Mouse (Mus musculus): ENCODE data around the gene Ak3. TPM values are rescaled to one million over a fixed set of nuclear protein-coding genes. Genes with fewer than 3 reads are reported as not detected.

Ak3 gene
- 53.1 TPM for polyA plus RNA-seq (2014; fragmentation: Illumina TruSeq; extraction: RNeasy Lipid Tissue Mini Kit (QIAGEN cat#74804); ENCODE audit: insufficient read depth, low read depth, low replicate concordance)

DNA sequence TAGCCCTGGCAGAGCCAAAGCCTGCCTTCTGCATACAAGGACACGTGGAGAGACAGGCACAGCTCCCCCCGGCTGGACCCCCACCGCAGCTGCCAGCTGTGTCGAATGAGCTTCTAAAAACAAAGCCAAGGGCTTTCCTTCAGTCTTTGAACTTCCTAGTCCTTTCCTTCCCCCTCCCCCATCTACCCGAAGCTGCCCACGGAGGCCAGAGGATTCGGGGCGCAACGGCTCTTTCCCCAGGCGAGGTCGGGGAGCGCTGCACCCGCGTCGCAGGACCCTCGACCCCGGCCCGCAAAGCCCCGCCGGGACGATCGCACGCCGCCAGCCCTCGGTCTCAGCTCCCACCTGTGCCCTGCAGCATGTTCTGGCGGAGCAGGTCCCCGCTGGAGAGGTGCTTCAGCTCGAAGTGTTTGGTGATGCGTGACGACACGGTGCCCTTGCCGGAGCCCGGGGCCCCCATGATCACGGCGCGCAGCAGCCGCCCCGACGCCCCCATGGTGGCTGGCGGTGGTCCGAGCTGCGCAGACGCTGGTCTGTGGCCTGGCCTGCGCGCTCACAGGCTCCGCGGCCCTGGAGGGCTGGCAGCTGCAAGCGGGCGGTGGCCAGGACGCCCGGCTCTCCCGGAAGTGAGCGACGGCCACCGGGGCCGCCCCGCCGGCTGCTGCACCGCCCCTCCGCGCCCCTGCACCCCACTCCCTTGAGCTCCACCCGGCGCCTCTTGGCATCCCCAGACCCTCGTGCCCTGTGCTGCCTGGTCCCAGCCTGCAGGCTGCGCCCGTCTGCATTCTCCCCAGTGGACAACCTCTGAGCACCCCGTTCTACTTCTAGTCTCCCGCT, at the start of gene Ak3:
Ak3 (minus strand) TSS at position 628 of the 837 bp plus-strand sequence.

DNA sequence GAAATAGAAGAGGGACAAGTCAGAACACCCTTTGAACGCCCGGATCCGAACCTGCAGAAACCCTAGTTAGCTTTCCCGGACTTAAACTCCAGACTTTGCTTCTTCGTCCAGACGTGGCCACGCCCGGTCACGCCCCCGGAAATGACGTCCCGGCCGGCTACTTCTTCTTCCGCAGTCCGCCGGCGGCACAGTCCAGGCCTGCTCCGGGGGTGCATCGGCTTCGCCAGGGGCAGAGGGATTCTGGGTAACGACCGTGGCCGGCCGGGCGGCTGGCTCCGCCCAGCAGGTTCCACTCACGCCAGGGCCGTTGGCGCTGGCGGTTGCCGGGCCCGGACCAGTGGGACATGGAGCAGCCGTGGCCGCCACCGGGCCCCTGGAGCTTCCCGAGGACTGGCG, 57.6 kb downstream of the Ak3 start, which contains the start of gene Cdc37l1:
Cdc37l1 (plus strand) TSS at position 159 of the 396 bp plus-strand sequence.

Other genes with a start within 250 kb of the Ak3 start
- 7.2 TPM for gene Slc1a1, start 212.9 kb downstream of the Ak3 start, polyA plus RNA-seq (2014; fragmentation: Illumina TruSeq; extraction: RNeasy Lipid Tissue Mini Kit (QIAGEN cat#74804); ENCODE audit: insufficient read depth, low read depth, low replicate concordance)
- gene Plpp6, start 84.0 kb downstream of the Ak3 start, polyA plus RNA-seq (2014; fragmentation: Illumina TruSeq; extraction: RNeasy Lipid Tissue Mini Kit (QIAGEN cat#74804); ENCODE audit: insufficient read depth, low read depth, low replicate concordance) = 9.2 TPM
- gene 4430402I18Rik, start 80.2 kb downstream of the Ak3 start, polyA plus RNA-seq (2014; fragmentation: Illumina TruSeq; extraction: RNeasy Lipid Tissue Mini Kit (QIAGEN cat#74804); ENCODE audit: insufficient read depth, low read depth, low replicate concordance) = 6.3 TPM
- 17.5 TPM for gene Cdc37l1, start 57.6 kb downstream of the Ak3 start, polyA plus RNA-seq (2014; fragmentation: Illumina TruSeq; extraction: RNeasy Lipid Tissue Mini Kit (QIAGEN cat#74804); ENCODE audit: insufficient read depth, low read depth, low replicate concordance)
- gene Rcl1, start 53.4 kb upstream of the Ak3 start, polyA plus RNA-seq (2014; fragmentation: Illumina TruSeq; extraction: RNeasy Lipid Tissue Mini Kit (QIAGEN cat#74804); ENCODE audit: insufficient read depth, low read depth, low replicate concordance) = 13.8 TPM
- gene Jak2, start 203.9 kb upstream of the Ak3 start, polyA plus RNA-seq (2014; fragmentation: Illumina TruSeq; extraction: RNeasy Lipid Tissue Mini Kit (QIAGEN cat#74804); ENCODE audit: insufficient read depth, low read depth, low replicate concordance) = 14.0 TPM

Data from lung, adult 10 weeks (tissue).